Mouse (Mus musculus) liver, adult 2 months (tissue): ENCODE results near the gene Riox1. TPM values are rescaled to one million over a fixed set of nuclear protein-coding genes. Genes with fewer than 3 reads are reported as not detected.

Source experiments
- DNase-seq: peaks from one replicate; pipeline ENCODE4 v3.0.0-alpha.2; 2011; ENCODE audit warnings: low read depth, low spot score; ENCODE audit errors: extremely low read depth
- H3K27ac ChIP-seq: fragments of 200-500 bp; replicated peaks from 2 replicates; pipeline ENCODE4 v1.5.1; 2012; ENCODE audit warnings: low read depth, mild to moderate bottlenecking, control low read depth, inconsistent platforms, low read length; ENCODE audit not compliant: insufficient read depth
- H3K27me3 ChIP-seq: fragments of 200-500 bp; 2 replicates; pipeline ENCODE4 v1.6.1; 2012; ENCODE audit warnings: mild to moderate bottlenecking, moderate library complexity, low read length, inconsistent platforms; ENCODE audit not compliant: control insufficient read depth, insufficient read depth
- H3K36me3 ChIP-seq: fragments of 200-500 bp; 2 replicates; pipeline ENCODE4 v1.6.1; 2012; ENCODE audit warnings: low read length, inconsistent platforms; ENCODE audit not compliant: control insufficient read depth, insufficient read depth
- H3K4me1 ChIP-seq: fragments of 200-500 bp; 2 replicates; pipeline ENCODE4 v1.6.1; 2011; ENCODE audit warnings: low read length; ENCODE audit not compliant: control insufficient read depth, insufficient read depth
- H3K4me3 ChIP-seq: fragments of 200-500 bp; 2 replicates; pipeline ENCODE4 v1.5.1; 2011; ENCODE audit warnings: low read depth, mild to moderate bottlenecking, control low read depth, low read length, moderate library complexity; ENCODE audit not compliant: insufficient read depth
- H3K79me2 ChIP-seq: fragments of 200-500 bp; 2 replicates; pipeline ENCODE4 v1.6.1; 2012; ENCODE audit warnings: inconsistent platforms, mild to moderate bottlenecking, low read length, moderate library complexity; ENCODE audit not compliant: control insufficient read depth, insufficient read depth
- H3K9ac ChIP-seq: fragments of 200-500 bp; 2 replicates; pipeline ENCODE4 v1.6.1; 2012; ENCODE audit warnings: low read depth, mild to moderate bottlenecking, control low read depth, inconsistent platforms, low read length
- CTCF ChIP-seq: fragments of 200-500 bp; IDR thresholded peaks from 2 replicates; pipeline ENCODE4 v1.5.1; 2011; ENCODE audit warnings: low read depth, low read length, control low read depth
- POLR2A ChIP-seq: fragments of 200-500 bp; IDR thresholded peaks from 2 replicates; pipeline ENCODE4 v1.6.1; 2011; ENCODE audit warnings: low read length, control low read depth; ENCODE audit not compliant: insufficient read depth; ENCODE audit errors: extremely low read depth
- WGBS: fragments of 180-500 bp; shearing (Covaris S2); methylation state at CpG from one replicate; pipeline ENCODE4 v1.1.7; 2018; 5-methylcytosine and 5-hydroxymethylcytosine counted together
- polyA plus RNA-seq: library from polyadenylated mRNA; depleted of rRNA; stranded (reverse); fragments of >200 nt; gene quantifications from 2 replicates; pipeline ENCODE4 v1.2.3, GENCODE M21; 2012
- total RNA-seq: library from RNA; depleted of rRNA; stranded (reverse); fragments of >200 nt; gene quantifications from 2 replicates; pipeline ENCODE4 v1.2.3, GENCODE M21; 2014

Gene Riox1
- total and polyA plus RNA-seq, 2 experiments, result 3.7 to 7.7 TPM

DNA sequence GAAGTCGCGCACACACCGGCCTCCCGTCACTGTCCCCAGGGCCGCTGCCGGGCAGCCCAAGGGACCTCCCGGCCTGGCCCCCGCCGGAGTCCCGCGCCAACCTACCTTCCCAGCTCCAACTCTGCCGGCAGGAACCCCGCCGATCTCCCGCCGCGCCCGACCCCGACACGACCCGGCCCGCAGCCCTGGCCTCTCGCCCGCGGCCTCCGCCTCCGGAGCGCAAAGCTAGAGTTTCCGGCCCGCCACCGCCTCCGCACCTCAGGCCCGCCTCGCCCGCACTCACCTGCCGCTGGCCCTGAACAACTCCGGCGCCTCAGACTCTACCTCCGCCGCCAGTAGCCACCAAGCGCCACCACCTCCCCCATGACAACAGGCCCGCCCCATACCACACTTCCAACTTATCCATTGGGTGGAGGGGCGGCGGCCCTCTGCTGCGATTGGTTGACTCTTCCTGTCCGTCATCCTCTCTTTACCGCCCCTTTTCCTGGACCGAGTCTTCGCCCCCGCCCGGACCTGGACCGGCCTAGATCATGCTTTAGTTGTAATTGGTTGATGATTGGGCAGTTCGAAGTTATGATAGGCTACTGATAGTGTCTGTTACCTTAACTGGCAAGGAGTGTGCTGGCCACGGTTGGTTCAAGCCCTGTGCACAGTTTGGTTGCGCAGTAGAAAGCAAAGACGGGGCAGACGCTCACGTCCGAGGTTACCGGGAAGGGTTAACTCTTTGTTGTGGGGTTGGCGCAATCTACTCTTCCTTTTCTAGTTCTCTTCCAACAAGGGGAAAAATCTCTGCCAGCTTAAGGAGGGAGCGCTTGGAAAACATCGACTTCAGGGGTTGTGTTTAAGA lies 28.6 kb upstream of the Riox1 start, which contains the start of gene Numb:
TSS of gene Numb (minus strand) at position 400 of the 847 bp plus-strand sequence.
- H3K9ac ChIP-seq, result peak within 1 kb of the TSS; percentile 98
- H3K36me3 ChIP-seq, result no peaks in the 10 kb centered on the region
- H3K27ac ChIP-seq, result peak within 1 kb of the TSS; percentile 89
- peak within 1 kb of the TSS; percentile 86 for H3K4me3 ChIP-seq
- H3K79me2 ChIP-seq, result peaks cover 16% of the 10 kb centered on the region; the same call in 1 of the 2 replicates
- TF ChIP-seq CTCF (no peak), POLR2A (peak; percentile 97)
- H3K27me3 ChIP-seq, result no peaks in the 10 kb centered on the region
- DNase-seq, result peak; percentile 99
- H3K4me1 ChIP-seq, result peaks cover 27% of the 10 kb centered on the region
- WGBS, result under 1% methylated on average over 60 of the region's 63 CpGs

DNA sequence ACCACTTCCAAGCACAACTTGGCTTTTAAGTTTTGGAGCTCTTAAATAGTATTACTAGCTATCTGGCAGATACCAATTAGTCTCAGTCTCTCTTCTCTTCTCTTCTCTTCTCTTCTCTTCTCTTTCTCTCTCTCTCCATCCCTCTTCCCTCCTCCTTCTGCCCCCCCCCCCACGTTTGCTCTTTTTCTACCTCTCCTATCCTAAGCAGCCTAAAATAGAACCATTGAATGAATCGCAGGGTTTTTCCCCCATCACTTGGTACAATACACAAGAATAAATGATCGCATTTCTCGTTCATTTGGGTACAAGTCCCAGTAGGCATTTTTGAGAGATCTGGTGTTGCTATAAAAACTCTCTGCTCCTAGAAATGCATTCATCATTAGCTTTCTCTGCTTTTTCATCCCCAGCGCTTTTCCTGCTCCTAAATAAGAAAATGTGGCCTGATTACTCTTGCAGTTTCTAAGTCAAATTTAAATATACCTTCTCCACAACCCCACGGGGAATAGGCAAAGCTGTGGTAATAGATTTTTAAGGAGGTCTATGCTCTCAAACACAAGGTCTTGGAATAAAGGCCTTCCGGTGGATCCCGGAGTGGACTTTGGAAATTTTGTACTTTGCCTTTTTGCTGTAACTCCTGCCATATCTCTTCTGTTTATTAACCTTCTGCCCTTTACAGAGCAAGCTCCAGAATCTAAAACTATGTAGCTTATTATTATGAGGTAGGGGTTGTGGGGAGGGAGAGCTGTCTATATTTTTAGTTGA lies 27.5 kb upstream of the Riox1 start:
- H3K36me3 ChIP-seq, result no peaks in the 10 kb centered on the region
- H3K27me3 ChIP-seq, result no peaks in the 10 kb centered on the region
- DNase-seq, result peak; percentile 96
- peaks cover 26% of the 10 kb centered on the region for H3K4me1 ChIP-seq
- peak overlapping the region; percentile 74 for H3K27ac ChIP-seq
- H3K9ac ChIP-seq, result peak overlapping the region; percentile 80
- H3K79me2 ChIP-seq, result peaks cover 14% of the 10 kb centered on the region; the same call in 1 of the 2 replicates
- 11% methylated on average over 8 of the region's 8 CpGs for WGBS
- H3K4me3 ChIP-seq, result peak overlapping the region; percentile 68; the same call in 1 of the 2 replicates
- TF ChIP-seq POLR2A, result no peak
- no peak for TF ChIP-seq CTCF

DNA sequence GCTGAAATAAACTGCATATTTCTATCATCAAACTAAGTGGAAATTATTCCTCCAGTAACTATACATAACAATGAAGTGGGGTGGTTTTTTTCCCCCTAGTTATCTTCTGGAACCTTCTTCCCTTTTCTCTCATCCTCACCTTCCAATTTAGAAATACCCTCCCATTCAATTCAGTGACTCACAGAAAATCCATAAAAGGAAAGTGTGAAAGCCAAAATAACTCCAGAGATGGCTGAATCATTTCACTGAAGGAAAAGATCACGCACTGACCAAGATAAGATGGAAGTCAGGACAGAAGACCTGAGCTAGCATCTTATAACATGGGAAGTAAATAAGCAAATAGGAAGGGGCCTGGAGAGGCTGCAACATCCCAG lies 26.9 kb upstream of the Riox1 start:
- peak overlapping the region; percentile 91 for H3K27ac ChIP-seq
- no peaks in the 10 kb centered on the region for H3K36me3 ChIP-seq
- peak; percentile 35 for DNase-seq
- H3K4me1 ChIP-seq, result peaks cover 26% of the 10 kb centered on the region
- no peaks in the 10 kb centered on the region for H3K27me3 ChIP-seq
- TF ChIP-seq POLR2A, result no peak
- TF ChIP-seq CTCF, result no peak
- H3K4me3 ChIP-seq, result no peak overlapping the region
- no peak overlapping the region for H3K9ac ChIP-seq
- 73% methylated on average over 1 of the region's 1 CpGs for WGBS
- peaks cover 14% of the 10 kb centered on the region; the same call in 1 of the 2 replicates for H3K79me2 ChIP-seq

DNA sequence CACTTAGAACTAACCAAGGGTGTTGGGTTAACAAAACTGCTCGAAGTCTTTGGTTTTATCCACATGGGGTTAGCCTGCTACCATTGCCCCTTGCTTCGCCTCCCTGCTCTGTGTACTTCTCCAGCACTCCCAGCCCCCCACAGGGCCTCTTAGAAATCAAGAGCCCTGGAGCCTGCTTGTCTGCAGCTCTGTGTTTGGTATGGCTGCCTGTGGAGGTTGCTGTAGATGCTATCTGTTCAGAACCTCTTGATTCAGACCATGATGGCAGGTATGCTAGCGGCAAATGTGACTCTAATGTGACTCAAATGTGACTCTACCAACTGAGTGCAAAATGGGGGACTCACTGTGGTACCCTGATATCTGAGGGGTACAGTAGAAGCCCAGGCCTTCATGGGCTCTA lies 26.1 kb upstream of the Riox1 start:
- Histone ChIP-seq H3K9ac (no peak overlapping the region), H3K27ac (peak overlapping the region; percentile 91), H3K79me2 (peaks cover 10% of the 10 kb centered on the region; the same call in 1 of the 2 replicates), H3K4me1 (peaks cover 20% of the 10 kb centered on the region), H3K36me3 (no peaks in the 10 kb centered on the region), H3K4me3 (no peak overlapping the region), H3K27me3 (no peaks in the 10 kb centered on the region)
- WGBS, result 80% methylated on average over 3 of the region's 3 CpGs
- no peak for DNase-seq
- TF ChIP-seq CTCF (no peak), POLR2A (no peak)

DNA sequence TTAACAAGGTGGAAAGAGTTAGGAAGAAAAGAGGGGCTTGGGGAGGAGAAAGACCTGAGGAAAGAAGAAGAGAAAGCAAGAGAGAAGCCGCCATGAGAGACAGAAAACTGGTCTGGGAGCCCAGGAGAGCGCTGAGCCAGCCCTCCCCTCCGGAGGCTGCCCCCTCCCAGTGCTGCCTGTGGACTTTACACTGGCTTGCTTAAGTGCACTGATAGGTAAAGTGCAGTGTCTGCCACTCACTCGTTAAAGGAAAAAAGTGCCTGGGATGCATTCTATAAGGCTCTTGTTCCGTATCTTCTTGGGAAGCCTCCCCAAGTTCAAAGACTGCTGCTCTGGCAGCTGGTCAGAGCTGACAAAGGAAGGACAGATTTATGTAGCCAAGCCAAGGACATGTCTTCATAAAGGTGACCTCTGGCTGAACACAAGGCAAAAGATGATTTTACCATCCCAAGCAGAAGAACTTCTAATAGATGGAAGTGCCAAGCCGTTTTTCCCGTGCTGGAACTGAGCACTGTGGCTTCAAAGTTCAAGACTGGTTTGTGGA lies 25.2 kb upstream of the Riox1 start:
- 20% methylated on average over 7 of the region's 7 CpGs for WGBS
- Histone ChIP-seq H3K4me3 (peak overlapping the region; percentile 56), H3K79me2 (peaks cover 10% of the 10 kb centered on the region; the same call in 1 of the 2 replicates), H3K36me3 (no peaks in the 10 kb centered on the region), H3K27ac (peak overlapping the region; percentile 100), H3K4me1 (peaks cover 16% of the 10 kb centered on the region), H3K9ac (peak overlapping the region; percentile 73), H3K27me3 (no peaks in the 10 kb centered on the region)
- peak; percentile 81 for DNase-seq
- TF ChIP-seq POLR2A, result 0 out of 2 replicates have a peak, but pooled peaks have one; percentile 11
- TF ChIP-seq CTCF, result no peak
